Mouse (Mus musculus): ENCODE results near the gene Lrrc4c.

- TF ChIP-seq POLR2A (IDR thresholded peaks at IDR 0.05; ENCODE audit: borderline replicate concordance, insufficient read depth, low read length): no peak
- no peak for TF ChIP-seq CTCF (IDR thresholded peaks at IDR 0.05; ENCODE audit: borderline replicate concordance, insufficient read depth, low read depth, low read length)
Observed at GRCm38 (mm10) chr2:97652711-97653110, 1334.7 kb downstream of the Lrrc4c start.

Data from cerebellum, adult 2 months (tissue).